Mouse (Mus musculus): ENCODE measurements around the gene Lmf2.

Lmf2 gene

DNA sequence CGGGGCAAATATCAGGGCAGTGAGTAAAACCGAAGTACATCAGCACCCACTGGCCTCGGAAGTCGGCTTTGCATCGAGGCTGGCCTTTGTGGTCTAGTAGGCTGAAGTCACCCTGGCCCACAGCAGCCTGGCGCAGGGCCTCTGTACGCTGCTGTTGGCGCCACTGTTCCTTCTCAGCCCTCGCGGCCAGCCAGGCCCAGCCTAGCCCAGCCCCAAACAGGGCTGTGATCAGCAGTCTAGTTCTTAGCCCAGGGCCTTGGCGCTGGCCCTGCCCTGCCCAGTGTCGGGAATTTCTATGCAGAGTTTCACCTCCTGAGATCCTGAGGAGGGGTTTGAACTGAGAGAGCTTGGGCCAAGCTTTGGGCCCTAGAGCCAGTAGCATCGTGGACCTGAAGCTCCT is 16.6 kb upstream of the Lmf2 start:
- peak in 1 of 2 experiments; percentile 28 for DNase-seq

DNA sequence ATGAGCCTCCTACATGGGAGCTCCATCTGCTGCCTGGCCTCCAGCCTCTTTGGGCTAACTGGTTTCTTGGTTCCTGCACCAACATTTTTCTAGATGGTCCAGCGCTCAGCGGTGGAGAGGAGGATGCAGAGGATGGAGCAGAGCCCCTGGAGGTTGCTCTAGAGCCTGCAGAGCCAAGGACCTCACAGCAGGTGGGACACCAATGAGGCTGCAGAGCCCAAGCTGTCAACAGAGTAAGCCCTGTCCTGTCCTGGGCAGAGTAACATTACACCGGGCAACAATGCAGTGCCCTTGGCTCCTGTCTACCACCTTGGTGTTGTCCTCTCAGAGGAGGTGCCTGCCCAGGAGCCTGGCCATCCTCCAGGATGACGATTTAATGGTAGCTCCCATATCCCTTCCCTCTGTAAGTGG is 9.7 kb upstream of the Lmf2 start:
- DNase-seq, result no peak

DNA sequence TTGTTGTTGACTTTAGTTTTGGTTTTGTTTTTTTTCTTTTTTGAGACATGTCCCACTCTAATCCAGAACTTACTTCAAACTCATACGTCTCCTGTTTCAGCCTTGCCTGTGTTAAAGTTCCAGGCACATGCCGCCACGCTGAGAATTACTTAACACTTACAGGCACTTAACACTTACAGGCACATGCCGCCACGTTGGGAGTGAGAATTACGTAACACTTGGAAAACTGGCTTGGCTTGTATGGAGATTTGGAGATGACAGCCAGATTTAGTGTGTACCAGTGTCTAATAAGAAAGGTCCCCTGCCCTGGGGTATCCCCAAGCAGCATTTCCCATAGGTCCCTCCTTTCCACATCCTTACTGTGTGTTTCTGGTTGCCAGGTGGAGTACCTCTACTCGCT is 7.6 kb upstream of the Lmf2 start:
- DNase-seq, result peak in 1 of 2 experiments; percentile 38

DNA sequence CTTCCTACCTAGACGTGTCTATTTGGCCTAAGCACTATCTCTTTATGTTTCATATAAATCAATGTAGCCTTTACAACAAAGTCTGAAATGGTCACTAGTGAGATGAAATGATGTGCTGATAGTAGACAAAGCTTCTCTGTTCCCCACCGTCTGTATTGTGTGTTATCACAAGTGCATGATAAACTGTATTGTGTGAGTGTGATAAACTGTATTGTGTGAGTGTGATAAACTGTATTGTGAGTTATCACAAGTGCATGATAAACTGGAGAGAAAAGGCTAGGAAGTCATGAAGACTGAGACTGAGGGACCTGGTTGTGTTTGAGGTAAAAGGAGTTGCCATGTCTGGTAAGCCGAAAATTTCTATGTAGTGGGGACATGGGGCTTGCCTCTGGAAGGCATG is 3.3 kb upstream of the Lmf2 start:
- no peak for DNase-seq

DNA sequence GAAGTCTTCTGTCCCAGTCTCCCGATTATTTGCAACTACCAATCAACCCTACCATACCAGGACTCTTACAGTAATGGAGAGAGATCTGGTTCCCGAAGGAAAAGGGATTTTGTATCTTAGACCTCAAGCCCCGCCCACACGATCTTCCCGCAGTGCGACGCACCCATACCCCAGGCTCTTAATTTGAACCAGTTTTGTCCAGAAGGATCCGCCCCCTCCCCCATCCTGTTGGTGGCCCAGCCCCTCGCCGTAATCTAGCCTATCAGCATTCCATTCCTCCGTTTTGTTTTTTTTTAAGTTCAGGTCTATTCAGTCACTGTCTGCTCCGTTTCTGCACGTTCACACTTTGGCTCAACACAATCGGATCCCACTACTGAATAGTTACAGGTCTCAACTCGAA is 913 bp upstream of the Lmf2 start:
- DNase-seq, result peak; percentile 87 to 90

DNA sequence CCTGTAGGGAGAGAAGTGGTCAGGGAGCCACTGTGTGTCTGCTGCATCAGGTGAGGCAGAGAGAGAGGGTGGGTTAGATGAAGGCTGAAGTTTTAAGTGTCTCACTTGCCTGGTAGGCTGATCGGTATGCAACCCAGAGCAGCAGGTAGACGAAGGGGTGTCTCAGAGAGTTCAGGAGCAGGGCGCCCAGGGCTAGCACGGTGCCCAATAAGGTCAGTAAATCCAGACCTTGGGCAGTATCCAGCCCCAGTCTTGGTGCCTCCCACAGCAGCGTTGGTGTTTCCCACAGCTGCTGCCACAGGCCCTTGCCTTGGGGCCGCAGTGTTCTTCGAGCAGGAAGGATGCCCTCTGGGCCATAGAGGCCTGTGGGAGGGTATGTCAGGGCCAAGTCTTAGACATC is 1.0 kb downstream of the Lmf2 start:
- DNase-seq, result no peak

DNA sequence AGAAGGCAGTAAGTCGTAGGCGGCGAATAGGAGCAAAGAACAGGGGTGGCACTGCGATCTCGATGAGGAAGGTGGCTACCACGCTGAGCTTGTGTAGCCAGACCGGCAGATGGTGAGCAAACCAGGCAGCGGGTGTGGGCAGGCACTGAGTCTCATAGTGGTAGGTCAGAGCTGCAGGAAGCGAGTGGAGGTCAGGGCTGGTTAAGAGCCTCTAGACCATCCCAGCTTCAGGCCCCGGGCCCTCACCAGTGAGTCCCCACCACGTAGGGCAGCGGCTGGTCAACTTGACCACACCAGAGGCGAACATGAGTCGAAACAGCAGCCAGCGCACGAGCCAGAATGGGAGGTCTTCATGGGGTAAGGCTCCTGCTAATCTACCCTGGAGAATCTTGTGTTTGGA is 1.6 kb downstream of the Lmf2 start:
- no peak for DNase-seq

DNA sequence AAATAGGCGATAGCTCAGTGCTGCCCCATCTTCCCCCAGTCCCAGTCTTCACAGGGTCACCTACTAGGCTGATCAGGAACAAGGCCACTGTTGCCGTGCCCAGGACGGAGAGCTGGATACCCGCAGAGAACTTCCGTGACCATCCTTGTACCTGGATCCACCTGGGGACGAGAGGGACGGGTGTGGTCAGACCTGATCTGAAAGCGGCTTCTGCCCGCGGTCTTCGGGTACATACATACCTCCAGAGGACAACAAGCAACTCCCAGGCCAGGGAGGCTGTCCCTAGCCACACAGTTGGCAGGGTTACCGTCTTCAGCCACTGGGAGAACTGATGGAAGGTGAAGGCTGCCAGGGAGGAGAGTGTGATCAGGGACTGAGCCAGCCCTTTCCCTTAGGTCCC is 2.7 kb downstream of the Lmf2 start:
- DNase-seq, result no peak

DNA sequence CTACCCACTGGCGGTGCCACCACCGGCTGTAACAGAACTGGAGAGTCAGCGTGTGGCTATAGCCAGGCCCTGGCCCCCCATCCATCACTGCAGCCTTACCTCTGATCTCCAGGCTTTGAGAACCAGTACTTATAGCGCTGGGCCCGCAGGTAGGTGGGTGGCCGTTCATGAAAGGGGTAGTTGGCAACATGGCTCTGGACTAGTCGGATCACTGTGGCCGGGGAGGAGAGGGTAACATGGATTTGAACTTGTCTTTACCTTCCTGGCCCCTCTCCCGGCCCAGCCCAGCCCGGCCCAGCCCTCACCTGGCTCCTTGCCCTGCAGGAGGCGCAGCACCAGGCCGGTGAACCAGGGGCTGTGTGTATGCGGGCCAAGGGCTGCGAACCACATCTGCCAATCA is 3.4 kb downstream of the Lmf2 start:
- no peak for DNase-seq

DNA sequence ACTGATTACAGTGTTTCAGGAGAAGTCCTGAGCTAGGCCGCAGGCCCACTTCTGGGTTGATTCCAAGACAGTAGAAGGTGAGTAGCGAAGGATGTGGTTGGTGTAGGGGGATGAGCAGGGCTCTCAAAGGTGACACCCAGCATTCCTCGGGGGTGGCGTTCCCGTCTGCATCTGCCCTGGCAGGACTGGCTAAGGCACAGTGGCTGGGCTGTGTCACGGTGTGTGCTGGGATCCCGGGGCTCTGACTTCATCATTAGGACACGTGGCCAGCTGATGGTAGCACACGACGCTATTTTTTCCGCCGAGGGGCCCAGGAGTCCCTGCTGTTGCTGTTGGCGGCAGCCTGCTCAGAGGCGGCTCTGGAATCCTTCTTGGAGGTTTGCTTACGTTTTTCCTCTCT is 4.2 kb downstream of the Lmf2 start:
- DNase-seq, result no peak

DNA sequence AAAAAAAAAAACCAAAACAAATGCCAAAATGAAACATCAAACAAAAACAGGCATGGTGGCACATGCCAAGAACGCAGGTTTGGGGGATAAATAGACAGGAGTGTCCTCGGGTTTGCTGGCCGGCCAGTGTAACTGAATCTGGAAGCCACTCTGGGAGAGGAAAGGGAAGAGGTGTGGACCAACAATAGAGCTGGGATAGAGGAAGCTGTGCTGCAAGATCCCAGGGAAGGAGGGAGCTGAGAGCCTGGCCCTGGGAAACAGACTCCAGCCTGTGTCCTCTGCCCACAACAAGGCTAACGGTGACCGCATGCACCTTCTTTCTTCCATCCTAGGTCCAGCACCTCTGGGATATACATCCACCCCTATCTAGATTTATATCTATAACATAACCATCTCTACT is 5.0 kb downstream of the Lmf2 start:
- DNase-seq, result peak in 1 of 2 experiments; percentile 23

DNA sequence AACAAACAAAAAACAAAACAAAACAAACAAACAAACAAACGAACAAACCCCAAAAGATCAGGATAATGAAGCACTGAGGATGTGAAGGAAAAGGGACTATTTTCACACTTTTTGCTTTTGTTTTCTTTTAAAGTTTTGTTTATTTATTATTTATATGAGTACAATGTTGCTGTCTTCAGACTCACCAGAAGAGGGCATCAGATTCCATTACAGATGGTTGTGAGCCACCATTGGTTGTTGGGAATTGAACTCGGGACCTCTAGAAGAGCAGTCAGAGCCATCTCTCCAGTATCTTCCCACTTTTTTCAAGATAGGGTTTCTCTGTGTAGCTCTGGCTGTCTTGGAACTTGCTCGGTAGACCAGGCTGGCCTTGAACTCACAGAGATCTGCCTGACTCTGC is 12.1 kb downstream of the Lmf2 start:
- no peak for DNase-seq

DNA sequence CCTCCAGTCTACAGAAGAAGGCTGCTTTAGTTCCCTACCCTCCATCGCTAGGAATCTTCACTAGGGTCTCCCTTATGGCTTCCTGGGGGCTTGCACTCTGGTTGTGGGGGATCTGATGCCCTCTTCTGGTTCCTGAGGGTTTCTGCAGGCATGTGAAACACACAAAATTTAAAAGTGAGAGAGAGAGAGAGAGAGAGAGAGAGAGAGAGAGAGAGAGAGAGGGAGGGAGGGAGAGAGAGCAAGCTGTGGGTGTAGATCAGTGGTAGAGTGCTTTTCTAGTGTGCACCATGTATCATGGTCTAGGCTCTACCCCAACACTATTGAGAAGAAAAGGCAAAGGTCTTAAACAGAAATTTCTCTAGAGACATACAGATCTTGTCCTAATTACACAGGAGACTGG is 13.8 kb downstream of the Lmf2 start:
- DNase-seq, result no peak

DNA sequence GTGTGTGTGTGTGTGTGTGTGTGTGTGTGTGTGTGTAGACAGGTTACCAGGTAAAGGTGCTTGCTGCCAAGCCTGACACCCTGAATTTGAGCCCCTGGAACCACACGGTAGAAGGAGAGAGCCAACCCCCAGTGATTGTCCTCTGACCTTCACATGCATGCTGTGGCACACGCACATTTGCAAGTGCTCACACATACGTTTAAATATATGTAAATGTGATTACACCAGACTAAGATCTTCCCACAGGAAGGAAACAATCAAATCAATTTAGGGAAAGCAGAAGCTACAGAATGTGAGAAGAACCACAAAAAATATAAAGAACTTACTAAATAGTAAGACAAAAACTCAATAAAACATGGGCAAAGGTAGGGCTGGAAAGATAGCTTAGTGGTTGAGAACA is 15.3 kb downstream of the Lmf2 start:
- no peak for DNase-seq

DNA sequence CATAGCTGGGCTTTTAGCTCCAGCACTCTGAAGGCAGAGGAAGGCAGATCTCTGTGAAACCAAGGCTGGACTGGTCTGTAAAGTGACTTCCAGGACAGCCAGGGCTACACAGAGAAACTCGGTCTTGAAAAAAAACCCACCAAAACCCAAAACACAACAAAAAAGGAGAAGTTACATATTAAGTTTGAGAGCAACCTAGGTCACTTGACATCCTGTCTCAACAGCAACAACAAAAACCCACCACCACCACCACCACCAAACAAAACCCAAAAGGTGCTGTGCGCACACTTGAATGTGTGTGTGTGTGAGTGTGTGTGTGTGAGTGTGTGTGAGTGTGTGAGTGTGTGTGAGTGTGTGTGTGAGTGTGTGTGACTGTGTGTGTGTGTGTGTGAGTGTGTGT is 15.8 kb downstream of the Lmf2 start:
- no peak for DNase-seq

DNA sequence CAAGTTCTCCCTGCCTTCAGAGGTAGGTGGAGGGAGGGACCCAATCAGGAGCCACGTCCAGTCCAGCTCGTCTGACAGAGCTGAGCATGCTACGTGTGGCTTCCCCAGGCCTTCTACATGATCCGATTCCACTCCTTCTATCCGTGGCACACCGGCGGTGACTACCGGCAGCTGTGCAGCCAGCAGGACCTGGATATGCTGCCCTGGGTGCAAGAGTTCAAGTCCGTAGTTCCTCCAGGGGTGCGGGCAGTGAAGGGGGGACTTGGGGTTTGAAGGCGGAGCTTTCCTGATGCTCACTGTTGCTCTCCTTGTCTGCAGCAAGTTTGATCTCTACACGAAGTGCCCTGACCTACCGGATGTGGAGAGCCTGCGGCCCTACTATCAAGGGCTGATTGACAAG is 19.0 kb downstream of the Lmf2 start:
- DNase-seq, result no peak

DNA sequence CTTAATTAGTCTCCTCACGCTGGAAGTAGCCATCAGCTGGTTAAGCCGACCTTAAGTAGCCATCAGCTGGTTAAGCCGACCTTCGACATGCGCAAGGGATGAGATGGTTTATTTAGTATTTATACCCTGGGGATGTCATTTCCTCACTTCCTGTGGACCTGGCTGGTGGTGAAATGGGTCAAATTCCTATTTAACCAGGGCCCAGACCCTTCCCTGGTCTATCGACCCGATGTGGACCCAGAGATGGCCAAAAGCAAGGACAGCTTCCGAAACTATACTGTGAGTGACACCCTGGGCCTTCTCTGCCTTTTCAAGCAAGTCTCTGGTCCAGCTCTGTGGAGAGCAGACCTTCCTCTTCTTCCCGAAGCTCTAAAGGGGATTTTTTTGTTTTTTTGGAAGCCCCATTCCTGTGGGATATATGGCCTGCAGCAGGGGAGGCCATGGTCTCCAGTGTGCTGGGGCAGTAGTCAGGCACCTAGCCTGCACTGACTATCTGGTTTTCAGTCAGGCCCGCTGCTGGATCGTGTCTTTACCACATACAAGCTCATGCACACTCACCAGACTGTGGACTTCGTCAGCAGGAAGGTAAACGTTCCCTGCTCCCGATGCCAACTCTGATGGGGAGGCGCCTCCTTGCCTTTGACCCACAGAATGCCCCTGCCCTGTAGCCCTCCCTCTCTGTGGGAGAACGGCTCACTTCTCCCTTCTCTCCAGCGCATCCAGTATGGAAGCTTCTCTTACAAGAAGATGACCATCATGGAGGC is 20.5 kb downstream of the Lmf2 start:
- no peak for DNase-seq

DNA sequence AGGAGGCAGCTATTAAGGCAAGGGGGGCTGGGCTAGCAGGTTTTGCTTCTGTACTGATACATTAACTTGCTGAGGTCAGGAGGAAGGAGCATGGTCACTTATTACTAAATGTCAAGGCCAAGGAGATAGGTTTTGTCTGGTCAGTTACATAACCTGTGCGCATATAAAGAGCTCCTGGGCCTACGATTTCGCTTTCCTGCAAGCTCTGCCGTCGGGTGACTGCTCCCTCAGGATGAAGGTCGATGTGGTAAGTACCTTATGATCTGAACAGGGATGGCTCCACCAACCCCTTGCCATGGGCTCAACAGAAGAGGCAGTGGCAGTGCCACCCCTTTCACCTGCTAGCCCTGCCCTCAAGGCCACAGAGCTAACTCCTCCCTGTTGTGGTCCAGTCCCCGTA is 21.2 kb downstream of the Lmf2 start, which contains the start of gene Miox:
Miox (plus strand) TSS at position 128 of the 400 bp plus-strand sequence.
- DNase-seq, result no peak

DNA sequence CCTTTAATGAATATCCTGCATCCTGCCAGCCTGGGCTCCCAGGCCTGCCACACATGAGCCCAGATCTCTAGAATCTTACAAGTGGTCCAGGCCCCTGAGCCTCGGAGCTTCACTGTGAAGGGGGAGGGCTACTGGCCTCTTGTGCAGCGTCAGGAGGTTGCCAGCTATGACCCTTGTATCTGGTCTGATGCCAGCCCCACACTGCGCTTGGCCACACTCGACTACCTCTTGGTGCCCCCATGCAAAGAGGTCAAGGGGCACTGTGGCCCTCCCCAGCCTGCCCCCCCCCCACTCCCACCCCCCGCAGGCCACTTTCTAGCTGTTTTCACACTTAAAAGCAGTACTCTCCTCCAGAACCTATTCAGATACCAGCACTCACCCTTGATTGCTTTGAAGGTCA is 29.0 kb downstream of the Lmf2 start:
- DNase-seq, result no peak

DNA sequence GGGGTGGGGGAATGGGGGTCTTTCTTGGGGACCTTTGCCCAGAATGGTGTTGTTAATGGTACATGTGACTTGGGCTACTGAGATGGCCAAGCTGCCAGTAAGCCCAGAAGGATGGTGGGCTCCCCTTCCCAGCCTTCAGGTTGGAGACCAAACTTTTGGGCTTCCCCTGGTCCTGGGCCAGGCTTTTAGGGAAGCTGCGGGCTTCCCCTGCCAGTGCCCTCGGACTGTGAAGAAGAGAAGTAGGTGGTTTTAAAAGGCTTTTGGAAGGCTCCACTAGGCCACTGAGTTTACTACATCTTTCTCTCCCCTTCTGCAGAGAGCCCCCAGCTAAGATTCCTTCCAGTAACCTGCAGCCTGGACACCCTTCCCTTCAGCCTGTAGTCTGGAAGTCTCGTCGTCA is 31.8 kb downstream of the Lmf2 start:
- DNase-seq, result no peak

DNA sequence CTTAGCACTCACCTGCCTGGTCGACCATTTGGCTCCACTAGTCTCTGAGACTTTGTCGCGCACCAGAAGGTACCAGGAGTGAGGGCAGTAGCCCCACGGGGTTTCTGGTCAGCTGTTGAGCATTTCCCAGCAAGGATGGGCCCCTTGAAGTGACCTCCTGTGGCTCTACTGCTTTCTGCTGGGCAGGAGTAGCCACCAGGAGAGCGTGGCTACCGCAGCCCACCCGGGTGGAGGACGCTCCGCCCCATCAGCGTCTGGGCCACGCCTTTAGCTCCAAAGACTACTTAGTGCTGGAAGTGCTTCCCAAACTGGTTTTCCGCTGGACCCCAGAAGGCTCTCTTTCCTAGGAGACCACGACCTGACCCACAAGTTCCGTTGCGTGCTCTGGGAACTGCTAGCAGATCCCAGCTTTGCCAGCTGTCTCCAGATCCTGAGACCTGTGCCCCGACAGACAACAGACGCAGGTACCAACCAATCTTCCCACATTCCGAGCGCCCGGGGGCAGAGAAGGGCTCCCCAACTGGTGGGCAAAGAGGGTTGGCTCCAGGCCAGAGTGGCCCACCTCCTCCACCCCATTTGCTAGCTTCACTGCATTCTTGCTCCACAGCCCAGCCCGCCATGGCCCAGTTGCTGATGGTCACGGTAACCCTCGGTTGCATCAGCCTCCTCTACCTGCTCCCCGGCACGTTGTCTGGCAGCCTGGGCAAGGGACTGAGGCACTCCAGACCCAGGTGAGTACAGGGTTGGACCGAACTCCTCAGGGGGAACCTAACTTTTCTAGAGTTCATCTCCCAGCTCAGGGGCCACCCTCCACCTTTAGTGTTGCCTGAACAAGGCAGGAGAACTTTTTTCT is 32.6 kb downstream of the Lmf2 start, which contains the start of gene Adm2:
Adm2 (plus strand) TSS at position 51 of the 853 bp plus-strand sequence.
- DNase-seq, result no peak

DNA sequence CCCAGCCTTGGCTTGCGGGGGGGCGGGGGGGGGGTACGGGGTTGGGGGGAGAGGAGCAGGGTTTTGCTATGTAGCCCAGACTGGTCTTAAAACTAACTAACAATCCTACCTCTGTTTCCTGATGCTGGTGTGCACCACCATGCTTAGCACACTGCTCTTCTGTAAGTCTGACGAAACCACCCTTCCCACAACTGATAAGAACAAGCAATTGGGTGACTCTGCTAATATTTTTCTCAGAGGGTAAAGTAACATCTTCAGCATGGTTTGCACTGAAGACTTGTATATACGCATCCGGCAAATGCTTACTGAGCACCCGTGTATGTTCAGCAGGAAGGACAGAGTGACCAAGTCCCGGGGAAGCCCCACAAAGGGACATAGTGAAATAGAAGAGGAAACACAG is 34.2 kb downstream of the Lmf2 start:
- no peak for DNase-seq

DNA sequence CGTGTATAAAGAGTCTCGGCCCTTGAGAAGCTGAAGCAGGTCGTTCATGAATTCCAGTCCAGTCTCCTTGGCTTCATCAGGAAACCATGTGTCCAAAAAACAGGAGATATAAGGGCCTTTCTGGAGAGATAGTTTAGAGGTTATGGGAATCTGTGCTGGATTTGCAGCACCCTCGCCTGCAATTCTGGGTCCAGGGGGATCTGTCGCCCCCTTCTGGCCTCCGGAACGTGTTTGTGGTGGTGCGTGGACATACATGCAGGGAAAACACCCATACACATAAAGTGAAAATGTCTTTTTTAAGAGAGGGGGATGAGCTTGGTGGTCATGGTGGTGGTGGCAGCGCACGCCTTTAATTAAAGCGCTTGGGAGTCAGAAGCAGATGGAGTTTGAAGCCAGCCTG is 39.3 kb downstream of the Lmf2 start:
- DNase-seq, result peak in 1 of 2 experiments; percentile 45

DNA sequence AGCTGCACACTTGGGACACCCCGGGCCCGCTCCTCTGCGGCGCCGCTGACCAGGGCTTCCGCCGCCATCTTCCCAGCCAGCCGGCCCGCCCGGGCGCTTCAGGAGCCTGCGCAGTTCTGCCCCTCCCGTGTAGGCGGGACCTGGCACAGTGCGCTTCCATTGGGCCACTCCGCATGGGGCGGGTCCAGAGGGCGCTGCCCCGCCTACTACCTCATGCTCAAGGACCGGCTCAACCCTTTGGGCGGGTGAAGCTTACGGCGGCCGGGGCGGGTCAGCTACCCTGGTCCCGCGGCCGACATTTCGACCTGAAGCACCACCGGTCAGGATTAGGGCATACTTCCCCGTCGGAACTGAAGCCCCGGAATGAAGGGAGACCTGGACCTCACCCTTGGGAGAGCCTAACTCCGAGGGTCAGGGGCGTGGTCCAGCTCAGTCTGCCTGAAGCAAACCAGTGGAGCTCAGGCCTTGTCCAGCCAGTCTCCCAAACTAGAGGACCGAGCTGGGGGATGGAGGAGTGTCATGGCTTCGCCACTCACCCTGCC is 40.2 kb downstream of the Lmf2 start, which contains the start of gene Sbf1:
Sbf1 (minus strand) TSS at position 122 of the 542 bp plus-strand sequence.
- peak; percentile 99 for DNase-seq

Measured in lung, postnatal 4 days (tissue).